Mouse (Mus musculus): ENCODE data around the gene Gbf1. TPM values are rescaled to one million over a fixed set of nuclear protein-coding genes. Genes with fewer than 3 reads are reported as not detected.

The Gbf1 gene
- polyA plus RNA-seq, 1 experiment from 2014 or later = 80.5 TPM

- no peak for ATAC-seq (ENCODE audit: low FRiP score)
- no peaks in the 10 kb centered on the region for H3K9me3 ChIP-seq (replicated peaks)
- WGBS = 47% methylated on average over 5 of the region's 5 CpGs
- H3K4me3 ChIP-seq = no peak overlapping the region
- no peaks in the 10 kb centered on the region for H3K36me3 ChIP-seq
- no peaks in the 10 kb centered on the region for H3K4me1 ChIP-seq
- no peaks in the 10 kb centered on the region for H3K27me3 ChIP-seq
- H3K4me2 ChIP-seq (replicated peaks) = no peak overlapping the region
- no peak overlapping the region for H3K27ac ChIP-seq
- H3K9ac ChIP-seq = no peak overlapping the region
Observed at GRCm38 (mm10) chr19:46236658-46237057, 84.3 kb downstream of the Gbf1 start.

GRCm38 (mm10) chr19:46240246-46240645 lies 87.9 kb downstream of the Gbf1 start:
- Histone ChIP-seq H3K36me3 (no peaks in the 10 kb centered on the region), H3K9me3 (replicated peaks) (no peaks in the 10 kb centered on the region), H3K9ac (no peak overlapping the region), H3K4me3 (no peak overlapping the region), H3K27ac (no peak overlapping the region), H3K4me2 (replicated peaks) (no peak overlapping the region), H3K4me1 (0 out of 2 replicates have a peak, but pooled peaks cover 5% of the 10 kb centered on the region), H3K27me3 (no peaks in the 10 kb centered on the region)
- ATAC-seq (ENCODE audit: low FRiP score) = no peak
- 55% methylated on average over 2 of the region's 2 CpGs for WGBS

GRCm38 (mm10) chr19:46242416-46242815 lies 90.1 kb downstream of the Gbf1 start:
- Histone ChIP-seq H3K27ac (no peak overlapping the region), H3K4me1 (0 out of 2 replicates have a peak, but pooled peaks cover 5% of the 10 kb centered on the region), H3K9me3 (replicated peaks) (no peaks in the 10 kb centered on the region), H3K27me3 (no peaks in the 10 kb centered on the region), H3K9ac (no peak overlapping the region), H3K4me3 (no peak overlapping the region), H3K36me3 (peaks cover 9% of the 10 kb centered on the region; the same call in 1 of the 2 replicates), H3K4me2 (replicated peaks) (no peak overlapping the region)
- 85% methylated on average over 5 of the region's 5 CpGs for WGBS
- no peak for ATAC-seq (ENCODE audit: low FRiP score)

GRCm38 (mm10) chr19:46244628-46245027 lies 92.3 kb downstream of the Gbf1 start:
- Histone ChIP-seq H3K4me3 (no peak overlapping the region), H3K27me3 (no peaks in the 10 kb centered on the region), H3K9me3 (replicated peaks) (no peaks in the 10 kb centered on the region), H3K27ac (no peak overlapping the region), H3K9ac (no peak overlapping the region), H3K4me2 (replicated peaks) (no peak overlapping the region), H3K36me3 (peaks cover 9% of the 10 kb centered on the region; the same call in 1 of the 2 replicates), H3K4me1 (0 out of 2 replicates have a peak, but pooled peaks cover 5% of the 10 kb centered on the region)
- ATAC-seq (ENCODE audit: low FRiP score) = no peak
- 20% methylated on average over 5 of the region's 5 CpGs for WGBS

- H3K9me3 ChIP-seq (replicated peaks) = no peaks in the 10 kb centered on the region
- 0 out of 2 replicates have a peak, but pooled peaks cover 5% of the 10 kb centered on the region for H3K4me1 ChIP-seq
- no peak overlapping the region for H3K4me2 ChIP-seq (replicated peaks)
- H3K27me3 ChIP-seq = no peaks in the 10 kb centered on the region
- WGBS = 43% methylated on average over 7 of the region's 7 CpGs
- H3K9ac ChIP-seq = no peak overlapping the region
- H3K27ac ChIP-seq = no peak overlapping the region
- H3K36me3 ChIP-seq = peaks cover 16% of the 10 kb centered on the region; the same call in 1 of the 2 replicates
- no peak for ATAC-seq (ENCODE audit: low FRiP score)
- no peak overlapping the region for H3K4me3 ChIP-seq
Observed at GRCm38 (mm10) chr19:46248991-46249390, 96.7 kb downstream of the Gbf1 start.

- Histone ChIP-seq H3K36me3 (peaks cover 42% of the 10 kb centered on the region), H3K9me3 (replicated peaks) (no peaks in the 10 kb centered on the region), H3K9ac (no peak overlapping the region), H3K4me2 (replicated peaks) (no peak overlapping the region), H3K27ac (no peak overlapping the region), H3K27me3 (no peaks in the 10 kb centered on the region), H3K4me1 (no peaks in the 10 kb centered on the region), H3K4me3 (no peak overlapping the region)
- no peak for ATAC-seq (ENCODE audit: low FRiP score)
- 40% methylated on average over 7 of the region's 7 CpGs for WGBS
Observed at GRCm38 (mm10) chr19:46254163-46254752, 101.9 kb downstream of the Gbf1 start.

- Histone ChIP-seq H3K4me1 (no peaks in the 10 kb centered on the region), H3K9ac (no peak overlapping the region), H3K4me2 (replicated peaks) (no peak overlapping the region), H3K27ac (no peak overlapping the region), H3K36me3 (peaks cover 97% of the 10 kb centered on the region), H3K9me3 (replicated peaks) (no peaks in the 10 kb centered on the region), H3K27me3 (no peaks in the 10 kb centered on the region), H3K4me3 (no peak overlapping the region)
- no peak for ATAC-seq (ENCODE audit: low FRiP score)
- WGBS = 95% methylated on average over 7 of the region's 7 CpGs
Observed at GRCm38 (mm10) chr19:46264762-46265161, 112.5 kb downstream of the Gbf1 start.

GRCm38 (mm10) chr19:46275307-46275706 lies 123.0 kb downstream of the Gbf1 start:
- peaks cover 75% of the 10 kb centered on the region for H3K36me3 ChIP-seq
- no peaks in the 10 kb centered on the region for H3K27me3 ChIP-seq
- H3K27ac ChIP-seq = no peak overlapping the region
- no peak for ATAC-seq (ENCODE audit: low FRiP score)
- no peak overlapping the region for H3K9ac ChIP-seq
- H3K4me1 ChIP-seq = no peaks in the 10 kb centered on the region
- H3K9me3 ChIP-seq (replicated peaks) = no peaks in the 10 kb centered on the region
- H3K4me2 ChIP-seq (replicated peaks) = no peak overlapping the region
- H3K4me3 ChIP-seq = no peak overlapping the region

- no peaks in the 10 kb centered on the region for H3K9me3 ChIP-seq (replicated peaks)
- peaks cover 93% of the 10 kb centered on the region for H3K36me3 ChIP-seq
- no peak overlapping the region for H3K4me3 ChIP-seq
- no peak overlapping the region for H3K9ac ChIP-seq
- H3K4me1 ChIP-seq = no peaks in the 10 kb centered on the region
- H3K27me3 ChIP-seq = no peaks in the 10 kb centered on the region
- WGBS = 95% methylated on average over 11 of the region's 11 CpGs
- H3K27ac ChIP-seq = no peak overlapping the region
- no peak overlapping the region for H3K4me2 ChIP-seq (replicated peaks)
- no peak for ATAC-seq (ENCODE audit: low FRiP score)
Observed at GRCm38 (mm10) chr19:46282081-46282849, 130.0 kb downstream of the Gbf1 start.

GRCm38 (mm10) chr19:46284686-46285085 lies 132.4 kb downstream of the Gbf1 start:
- H3K9me3 ChIP-seq (replicated peaks) = no peaks in the 10 kb centered on the region
- H3K4me1 ChIP-seq = no peaks in the 10 kb centered on the region
- no peak overlapping the region for H3K9ac ChIP-seq
- no peaks in the 10 kb centered on the region for H3K27me3 ChIP-seq
- H3K4me3 ChIP-seq = no peak overlapping the region
- no peak for ATAC-seq (ENCODE audit: low FRiP score)
- 90% methylated on average over 4 of the region's 4 CpGs for WGBS
- H3K27ac ChIP-seq = no peak overlapping the region
- H3K36me3 ChIP-seq = peaks cover 79% of the 10 kb centered on the region
- no peak overlapping the region for H3K4me2 ChIP-seq (replicated peaks)

- no peak overlapping the region for H3K27ac ChIP-seq
- no peak overlapping the region for H3K9ac ChIP-seq
- H3K4me1 ChIP-seq = no peaks in the 10 kb centered on the region
- no peak overlapping the region for H3K4me3 ChIP-seq
- ATAC-seq (ENCODE audit: low FRiP score) = no peak
- no peak overlapping the region for H3K4me2 ChIP-seq (replicated peaks)
- no peaks in the 10 kb centered on the region for H3K9me3 ChIP-seq (replicated peaks)
- 93% methylated on average over 7 of the region's 7 CpGs for WGBS
- peaks cover 69% of the 10 kb centered on the region for H3K36me3 ChIP-seq
- H3K27me3 ChIP-seq = no peaks in the 10 kb centered on the region
Observed at GRCm38 (mm10) chr19:46285631-46286030, 133.3 kb downstream of the Gbf1 start.

- Histone ChIP-seq H3K9ac (no peak overlapping the region), H3K36me3 (peaks cover 65% of the 10 kb centered on the region), H3K4me2 (replicated peaks) (no peak overlapping the region), H3K9me3 (replicated peaks) (no peaks in the 10 kb centered on the region), H3K27ac (no peak overlapping the region), H3K4me3 (no peak overlapping the region), H3K4me1 (no peaks in the 10 kb centered on the region), H3K27me3 (no peaks in the 10 kb centered on the region)
- 91% methylated on average over 6 of the region's 6 CpGs for WGBS
- ATAC-seq (ENCODE audit: low FRiP score) = no peak
Observed at GRCm38 (mm10) chr19:46286047-46286446, 133.7 kb downstream of the Gbf1 start.

- 89% methylated on average over 3 of the region's 3 CpGs for WGBS
- H3K27ac ChIP-seq = no peak overlapping the region
- no peak for ATAC-seq (ENCODE audit: low FRiP score)
- no peak overlapping the region for H3K9ac ChIP-seq
- no peak overlapping the region for H3K4me2 ChIP-seq (replicated peaks)
- no peaks in the 10 kb centered on the region for H3K9me3 ChIP-seq (replicated peaks)
- no peak overlapping the region for H3K4me3 ChIP-seq
- H3K27me3 ChIP-seq = no peaks in the 10 kb centered on the region
- peaks cover 56% of the 10 kb centered on the region for H3K36me3 ChIP-seq
- H3K4me1 ChIP-seq = no peaks in the 10 kb centered on the region
Observed at GRCm38 (mm10) chr19:46286926-46287325, 134.6 kb downstream of the Gbf1 start.
